Mouse (Mus musculus): ENCODE data around the gene Crb1. TPM values are rescaled to one million over a fixed set of nuclear protein-coding genes. Genes with fewer than 3 reads are reported as not detected.

The Crb1 gene
- 0.06 TPM for polyA plus RNA-seq (2017; shearing (Covaris generic))

GRCm38 (mm10) chr1:139376638-139377286 lies at the start of gene Crb1:
Gene Crb1 (minus strand): TSS chr1:139377100.

GRCm38 (mm10) chr1:139421875-139422791 lies 45.2 kb upstream of the Crb1 start, which contains the start of gene Zbtb41:
Gene Zbtb41 (plus strand): TSS chr1:139422288.

Other genes with a start within 250 kb of the Crb1 start
- gene Zbtb41, start 45.2 kb upstream of the Crb1 start, polyA plus RNA-seq (2017; shearing (Covaris generic)): 14.6 TPM
- 0.21 TPM for gene Aspm, start 77.7 kb upstream of the Crb1 start, polyA plus RNA-seq (2017; shearing (Covaris generic))
- gene F13b, start 124.6 kb upstream of the Crb1 start, polyA plus RNA-seq (2017; shearing (Covaris generic)): not detected
- gene Cfhr1, start 183.2 kb upstream of the Crb1 start, polyA plus RNA-seq (2017; shearing (Covaris generic)): not detected